Mouse (Mus musculus) testis, adult 2 months (tissue): ENCODE results near the gene Mvb12b. TPM values are rescaled to one million over a fixed set of nuclear protein-coding genes. Genes with fewer than 3 reads are reported as not detected.

Source experiments
- H3K27ac ChIP-seq: fragments of 200-500 bp; 2 replicates; pipeline ENCODE4 v1.5.1; 2012; ENCODE audit warnings: low read depth, low read length; ENCODE audit not compliant: control insufficient read depth, insufficient read depth
- H3K27me3 ChIP-seq: fragments of 200-500 bp; 2 replicates; pipeline ENCODE4 v1.6.1; 2012; ENCODE audit warnings: mild to moderate bottlenecking, low read length, moderate library complexity; ENCODE audit not compliant: control insufficient read depth, insufficient read depth
- H3K36me3 ChIP-seq: fragments of 200-500 bp; 2 replicates; pipeline ENCODE4 v1.6.1; 2012; ENCODE audit warnings: mild to moderate bottlenecking, low read length; ENCODE audit not compliant: control insufficient read depth, insufficient read depth
- H3K4me1 ChIP-seq: fragments of 200-500 bp; 2 replicates; pipeline ENCODE4 v1.6.1; 2012; ENCODE audit warnings: low read length; ENCODE audit not compliant: control insufficient read depth, insufficient read depth
- H3K4me3 ChIP-seq: fragments of 200-500 bp; 2 replicates; pipeline ENCODE4 v1.5.1; 2012; ENCODE audit warnings: low read depth, mild to moderate bottlenecking, low read length, moderate library complexity, mixed read lengths; ENCODE audit not compliant: control insufficient read depth
- CTCF ChIP-seq: fragments of 200-500 bp; IDR thresholded peaks from 2 replicates; pipeline ENCODE4 v1.5.1; 2012; ENCODE audit warnings: low read depth, mild to moderate bottlenecking, inconsistent platforms, low read length, moderate library complexity; ENCODE audit not compliant: control insufficient read depth, insufficient read depth, insufficient replicate concordance
- POLR2A ChIP-seq: fragments of 200-500 bp; IDR thresholded peaks from 2 replicates; pipeline ENCODE4 v1.6.1; 2012; ENCODE audit warnings: low read depth, mild to moderate bottlenecking, inconsistent platforms, low read length, moderate library complexity; ENCODE audit not compliant: control insufficient read depth
- polyA plus RNA-seq: library from polyadenylated mRNA; depleted of rRNA; stranded (reverse); fragments of >200 nt; gene quantifications from 2 replicates; pipeline ENCODE4 v1.2.3, GENCODE M21; 2012

Gene Mvb12b
- polyA plus RNA-seq, 1 experiment = 2.0 TPM

DNA sequence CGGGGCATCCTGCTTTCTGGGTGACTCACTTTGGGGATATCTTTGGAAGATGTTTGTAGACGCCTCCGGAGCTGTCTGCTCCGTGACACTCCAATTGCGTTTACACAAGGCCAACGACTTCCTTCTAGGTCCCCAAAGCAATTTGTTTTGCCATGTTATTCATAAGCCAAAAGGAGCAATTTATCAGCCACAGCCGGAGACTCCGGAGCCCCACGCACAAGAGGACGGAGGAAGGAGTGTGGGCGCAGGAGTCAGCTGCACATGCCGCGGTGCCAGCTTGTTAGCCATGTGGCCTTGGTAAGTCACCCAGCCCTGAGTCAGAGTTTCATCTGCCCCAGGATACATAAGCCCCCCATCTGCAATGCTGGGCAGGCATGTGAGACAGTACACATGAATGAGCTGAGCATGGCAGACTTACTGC, 127.2 kb downstream of the Mvb12b start:
- no peaks in the 10 kb centered on the region for H3K36me3 ChIP-seq

DNA sequence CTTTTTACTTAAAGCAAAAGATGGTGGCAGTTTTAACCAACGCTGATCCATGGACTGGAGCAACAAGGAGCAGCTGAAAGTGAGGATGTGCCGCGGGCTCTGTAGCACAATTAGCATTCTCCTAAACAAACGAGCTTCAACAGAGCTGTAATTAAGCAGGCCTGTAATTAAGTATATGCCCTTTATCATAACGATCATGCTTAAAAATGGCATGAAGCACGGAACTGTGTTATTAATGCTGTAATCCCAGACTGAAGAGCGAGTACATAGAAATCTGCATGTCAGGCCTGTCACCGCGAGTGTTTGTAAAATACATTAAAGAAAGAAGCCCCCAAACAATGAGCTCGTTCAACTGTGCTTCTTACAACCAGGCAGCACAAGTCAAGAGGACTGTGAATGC, 128.3 kb downstream of the Mvb12b start:
- H3K4me3 ChIP-seq = no peak overlapping the region
- no peaks in the 10 kb centered on the region for H3K36me3 ChIP-seq
- H3K27ac ChIP-seq = no peak overlapping the region
- no peaks in the 10 kb centered on the region for H3K27me3 ChIP-seq
- H3K4me1 ChIP-seq = no peaks in the 10 kb centered on the region
- TF ChIP-seq POLR2A (no peak), CTCF (no peak)

More for the DNA sequence above, 127.2 kb downstream of the Mvb12b start:
- no peaks in the 10 kb centered on the region for H3K27me3 ChIP-seq
- no peak overlapping the region for H3K27ac ChIP-seq
- no peaks in the 10 kb centered on the region for H3K4me1 ChIP-seq
- H3K4me3 ChIP-seq = no peak overlapping the region
- TF ChIP-seq POLR2A = no peak
- TF ChIP-seq CTCF = no peak

DNA sequence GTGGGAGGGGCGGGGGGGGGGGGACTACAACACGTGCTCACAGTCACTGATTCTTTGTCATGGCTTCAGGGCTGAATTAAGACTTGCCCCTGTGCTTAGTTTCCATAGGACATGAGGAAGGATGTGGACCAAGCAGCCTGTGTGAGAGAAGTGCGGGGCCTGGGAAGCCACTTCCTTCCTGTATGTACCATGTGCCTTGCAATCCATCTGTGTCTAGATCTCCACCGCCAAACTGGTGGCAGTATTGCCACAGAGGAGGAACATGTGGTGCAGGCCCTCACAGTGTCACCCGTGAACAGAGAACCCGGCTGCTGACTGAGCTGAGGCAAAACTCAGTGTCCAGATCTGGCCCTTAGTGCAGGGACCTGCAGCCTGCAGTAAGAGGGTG, 132.1 kb downstream of the Mvb12b start:
- Histone ChIP-seq H3K36me3 (no peaks in the 10 kb centered on the region), H3K27me3 (no peaks in the 10 kb centered on the region), H3K4me3 (no peak overlapping the region), H3K4me1 (peaks cover 3% of the 10 kb centered on the region), H3K27ac (no peak overlapping the region)
- TF ChIP-seq CTCF = no peak
- no peak for TF ChIP-seq POLR2A

DNA sequence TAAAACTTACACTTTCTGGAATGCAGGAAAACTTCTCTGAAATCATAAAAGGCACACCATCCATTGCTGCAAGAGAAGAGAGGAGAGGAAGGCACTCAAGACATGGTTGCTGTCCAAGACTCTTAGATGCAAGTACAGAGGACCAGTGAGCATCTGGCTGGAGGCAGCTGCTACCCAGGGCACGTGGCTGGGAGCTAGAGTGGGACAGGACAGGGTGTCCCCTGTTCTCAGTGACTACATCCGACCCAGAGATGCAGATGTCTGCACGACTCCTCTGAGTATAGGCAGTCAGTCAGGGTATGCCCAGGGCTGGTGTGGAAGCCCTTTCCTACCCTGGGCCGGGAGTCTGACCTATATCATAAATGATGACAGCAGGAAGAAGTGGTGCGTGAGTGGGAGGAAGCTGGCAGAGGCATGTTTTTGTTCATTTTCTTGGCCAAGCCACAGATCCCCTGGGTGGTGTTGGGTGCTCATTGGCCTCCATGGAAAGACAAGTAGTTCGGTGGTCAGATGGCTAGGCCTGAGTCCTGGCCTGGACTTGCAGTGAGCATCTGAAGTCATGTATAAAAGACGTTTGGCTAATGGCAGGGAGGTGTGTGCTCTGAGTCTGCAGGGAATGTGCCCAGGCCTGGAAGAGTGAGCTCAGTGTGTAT, 132.6 kb downstream of the Mvb12b start:
- TF ChIP-seq CTCF (no peak), POLR2A (no peak)
- H3K36me3 ChIP-seq = no peaks in the 10 kb centered on the region
- H3K27me3 ChIP-seq = no peaks in the 10 kb centered on the region
- no peak overlapping the region for H3K4me3 ChIP-seq
- H3K27ac ChIP-seq = no peak overlapping the region
- peaks cover 3% of the 10 kb centered on the region for H3K4me1 ChIP-seq

DNA sequence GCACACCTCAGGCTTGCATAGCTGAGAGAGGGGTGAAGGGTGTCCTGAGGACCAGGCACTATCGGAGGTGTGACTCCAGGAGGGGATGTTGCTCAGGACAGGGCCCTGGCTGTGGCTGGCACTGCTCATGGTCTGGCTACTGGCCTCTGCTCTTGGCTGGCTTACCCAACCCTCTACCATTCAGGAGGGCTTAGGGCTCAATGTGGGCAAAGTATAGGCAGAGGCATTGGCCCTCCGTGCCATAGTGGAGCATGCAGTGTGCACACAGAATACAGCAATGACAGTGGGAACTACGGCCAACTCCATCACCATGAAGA, 133.5 kb downstream of the Mvb12b start:
- Histone ChIP-seq H3K4me1 (peaks cover 3% of the 10 kb centered on the region), H3K27ac (no peak overlapping the region), H3K36me3 (no peaks in the 10 kb centered on the region), H3K27me3 (no peaks in the 10 kb centered on the region), H3K4me3 (no peak overlapping the region)
- TF ChIP-seq POLR2A (no peak), CTCF (no peak)

DNA sequence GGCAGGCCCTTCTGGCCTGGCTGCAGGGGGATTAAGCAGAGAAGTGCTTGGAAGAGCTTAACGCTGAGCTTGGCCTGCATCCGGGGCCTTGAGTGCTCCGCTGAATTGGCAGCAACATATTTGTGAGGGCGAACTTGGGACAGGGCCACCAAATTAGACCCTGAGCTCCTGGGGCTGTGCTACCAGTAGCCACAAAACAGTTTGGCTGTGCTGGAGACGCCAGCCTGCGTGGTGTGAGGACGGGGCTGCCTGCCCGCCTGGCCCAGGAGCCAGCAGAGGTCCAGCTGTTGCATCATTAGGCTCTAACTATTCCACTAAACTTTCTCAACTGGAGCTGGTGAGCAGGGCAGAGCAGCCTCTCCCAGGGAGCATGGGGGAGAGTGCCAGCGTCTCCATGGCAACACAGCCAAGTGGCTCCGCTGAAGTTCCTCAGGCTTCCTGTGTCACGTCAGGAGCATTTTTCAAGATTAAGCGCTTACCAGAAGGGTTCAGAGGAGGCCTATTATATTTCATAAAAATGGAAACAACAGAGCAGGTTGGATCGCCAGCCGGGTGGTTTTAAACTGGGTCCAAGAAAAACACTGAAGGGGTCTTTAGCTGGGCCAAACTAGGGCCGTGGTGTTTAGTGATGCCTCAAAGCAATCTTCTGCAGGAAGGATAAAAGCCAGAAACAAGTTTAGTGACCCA, 134.0 kb downstream of the Mvb12b start:
- H3K4me1 ChIP-seq = peaks cover 6% of the 10 kb centered on the region
- H3K4me3 ChIP-seq = no peak overlapping the region
- no peak overlapping the region for H3K27ac ChIP-seq
- no peaks in the 10 kb centered on the region for H3K36me3 ChIP-seq
- no peak for TF ChIP-seq POLR2A
- no peak for TF ChIP-seq CTCF
- no peaks in the 10 kb centered on the region for H3K27me3 ChIP-seq

DNA sequence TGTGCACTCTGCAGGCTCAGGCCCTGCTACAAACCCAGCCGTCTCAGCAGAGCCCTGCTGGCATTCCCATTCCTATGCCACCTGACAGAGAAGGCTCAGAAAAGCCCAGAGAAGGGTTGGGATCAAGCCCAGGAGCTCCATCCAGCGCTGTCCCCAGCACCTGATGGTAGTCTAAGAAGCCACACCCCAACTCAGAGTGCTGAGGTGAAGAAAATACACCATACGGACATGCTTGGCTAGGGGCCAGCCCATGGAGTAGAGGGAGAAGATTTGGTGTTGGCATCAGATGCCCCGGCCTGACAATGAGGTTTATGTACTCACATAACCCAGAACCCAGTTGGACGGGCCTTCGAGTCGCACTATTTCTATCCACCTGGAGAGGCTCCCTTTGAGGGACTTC, 137.1 kb downstream of the Mvb12b start:
- no peak for TF ChIP-seq POLR2A
- no peak for TF ChIP-seq CTCF
- Histone ChIP-seq H3K4me1 (peaks cover 6% of the 10 kb centered on the region), H3K27ac (no peak overlapping the region), H3K36me3 (no peaks in the 10 kb centered on the region), H3K27me3 (no peaks in the 10 kb centered on the region), H3K4me3 (no peak overlapping the region)
